Mouse (Mus musculus) lung, adult 10 weeks (tissue): Measurements from ENCODE around the gene Cmtm1. TPM values are rescaled to one million over a fixed set of nuclear protein-coding genes. Genes with fewer than 3 reads are reported as not detected.

Source experiments
- polyA plus RNA-seq: library from polyadenylated mRNA; stranded (reverse); fragments of 350-450 nt; fragmentation: Illumina TruSeq; extraction: RNeasy Lipid Tissue Mini Kit (QIAGEN cat#74804); gene quantifications from one replicate; pipeline ENCODE4 v1.2.3, GENCODE M21; 2014; ENCODE audit warnings: low read depth, low replicate concordance; ENCODE audit not compliant: insufficient read depth

The Cmtm1 gene
- not detected for polyA plus RNA-seq

GRCm38 (mm10) chr8:104309441-104310155 lies at the start of gene Cmtm1, which contains the start of gene Gm45711:
Gene Cmtm1 (minus strand): TSS chr8:104310145.
Gene Gm45711 (minus strand): TSS chr8:104310081.

GRCm38 (mm10) chr8:104339229-104339982 lies 29.5 kb upstream of the Cmtm1 start, which contains the start of gene Cmtm3:
Gene Cmtm3 (plus strand): TSS chr8:104339410.

GRCm38 (mm10) chr8:104321930-104322329 lies 12.0 kb upstream of the Cmtm1 start, which contains the start of gene Cmtm2b:
Gene Cmtm2b (plus strand): TSS chr8:104322230.

GRCm38 (mm10) chr8:104321267-104321666 lies 11.3 kb upstream of the Cmtm1 start, which contains the start of gene Gm11020:
Gene Gm11020 (plus strand): TSS chr8:104321567.

GRCm38 (mm10) chr8:104293081-104293480 lies 16.9 kb downstream of the Cmtm1 start, which contains the start of gene Cmtm2a:
Gene Cmtm2a (minus strand): TSS chr8:104293181.

GRCm38 (mm10) chr8:104250439-104251367 lies 59.2 kb downstream of the Cmtm1 start, which contains the start of gene Cklf:
Gene Cklf (plus strand): TSS chr8:104250861.

GRCm38 (mm10) chr8:104248276-104248675 lies 61.7 kb downstream of the Cmtm1 start, which contains the start of gene Tk2:
Gene Tk2 (minus strand): TSS chr8:104248558.

Other genes with a start within 250 kb of the Cmtm1 start
- gene Cdh5, start 208.5 kb downstream of the Cmtm1 start, polyA plus RNA-seq, result 154 TPM
- 0.13 TPM for gene Bean1, start 139.7 kb downstream of the Cmtm1 start, polyA plus RNA-seq
- 23.0 TPM for gene Tk2, start 61.6 kb downstream of the Cmtm1 start, polyA plus RNA-seq
- 16.5 TPM for gene Cklf, start 59.3 kb downstream of the Cmtm1 start, polyA plus RNA-seq
- gene Cmtm2a, start 17.0 kb downstream of the Cmtm1 start, polyA plus RNA-seq, result not detected
- gene Gm45711, start 64 bp downstream of the Cmtm1 start, polyA plus RNA-seq, result not detected
- not detected for gene Gm11020, start 11.4 kb upstream of the Cmtm1 start, polyA plus RNA-seq
- gene Cmtm2b, start 12.1 kb upstream of the Cmtm1 start, polyA plus RNA-seq, result not detected
- 44.2 TPM for gene Cmtm3, start 29.3 kb upstream of the Cmtm1 start, polyA plus RNA-seq
- 10.2 TPM for gene Cmtm4, start 85.7 kb upstream of the Cmtm1 start, polyA plus RNA-seq
- gene Dync1li2, start 132.9 kb upstream of the Cmtm1 start, polyA plus RNA-seq, result 29.5 TPM
- gene Terb1, start 199.8 kb upstream of the Cmtm1 start, polyA plus RNA-seq, result 0.15 TPM
- gene Nae1, start 224.5 kb upstream of the Cmtm1 start, polyA plus RNA-seq, result 34.0 TPM
- gene Car7, start 224.5 kb upstream of the Cmtm1 start, polyA plus RNA-seq, result 0.70 TPM